Comparison of ENCODE assay signal across 21 mouse cellular contexts in genomic region chr14:62812765-62813164, GRCm38 (mm10). TPM values are rescaled to one million over a fixed set of nuclear protein-coding genes. Genes with fewer than 3 reads are reported as not detected.
DNase-seq lines count a peak whose midpoint lies in the region; ATAC-seq and TF ChIP-seq lines count a peak whose summit lies in the region.
"Had no signal": no experiment of that assay in that cellular context is flagged by ENCODE, and none has a peak within 500 bp of the region (broad histone marks: within the 10 kb centered on the region; RNA-seq: fewer than 3 reads in every experiment).

No protein-coding gene starts in this region.

- H3K4me3 ChIP-seq in kidney, adult 2 months (ENCODE audit: insufficient read depth, low read depth, low read length) = no peak overlapping the region
- H3K4me3 ChIP-seq in kidney, embryonic 15.5 days (replicated peaks) = no peak overlapping the region
- H3K4me3 ChIP-seq: heart, embryonic 10.5 days; hindbrain, embryonic 15.5 days had no signal

- H3K27me3 ChIP-seq in kidney, adult 2 months (replicated peaks; ENCODE audit: control insufficient read depth, insufficient read depth, low read length) = no peaks in the 10 kb centered on the region
- no peaks in the 10 kb centered on the region for H3K27me3 ChIP-seq in kidney, embryonic 15.5 days
- H3K27me3 ChIP-seq: hindbrain, embryonic 15.5 days had no signal

- H3K9ac ChIP-seq in kidney, embryonic 15.5 days = no peak overlapping the region
- H3K9ac ChIP-seq: hindbrain, embryonic 15.5 days; lung, embryonic 14.5 days had no signal

- no peak overlapping the region for H3K4me2 ChIP-seq in kidney, embryonic 15.5 days
- H3K4me2 ChIP-seq: hindbrain, embryonic 15.5 days; liver, embryonic 11.5 days; lung, embryonic 14.5 days had no signal

- no peaks in the 10 kb centered on the region for H3K9me3 ChIP-seq in kidney, embryonic 15.5 days (replicated peaks)
- H3K9me3 ChIP-seq: heart, embryonic 10.5 days; hindbrain, embryonic 15.5 days had no signal

- no peak for TF ChIP-seq POLR2A in kidney, adult 2 months (IDR thresholded peaks at IDR 0.05; ENCODE audit: low read depth, low read length)

- no peak overlapping the region for H3K27ac ChIP-seq in kidney, adult 2 months (ENCODE audit: insufficient read depth, low read depth, low read length)
- H3K27ac ChIP-seq in kidney, embryonic 15.5 days = no peak overlapping the region
- H3K27ac ChIP-seq: heart, embryonic 10.5 days; hindbrain, embryonic 15.5 days; kidney, postnatal 0 days had no signal

- WGBS in kidney, adult 2 months = 38% methylated on average over 5 of the region's 5 CpGs
- WGBS in kidney, embryonic 15.5 days = 43% methylated on average over 5 of the region's 5 CpGs

- ATAC-seq in kidney, embryonic 15.5 days (replicated peaks; ENCODE audit: low FRiP score) = no peak
- ATAC-seq: forebrain, embryonic 14.5 days had no signal

- peak; percentile 6 for DNase-seq in kidney, adult 2 months
- DNase-seq in 416B (ENCODE audit: low read depth) = peak; percentile 92
- peak; percentile 77 for DNase-seq in NIH3T3 (ENCODE audit: low read depth)
- DNase-seq in right cerebral cortex, postnatal 36 days (ENCODE audit: low spot score in 2 of 2) = peak; percentile 24 to 47
- DNase-seq in lung, postnatal 36 days = no peak
- no peak for DNase-seq in kidney, postnatal 14 days
- DNase-seq: adrenal gland, adult 8-10 months; cerebellum, adult 8-10 months; gastrocnemius, postnatal 14 days; heart, postnatal 14 days; layer of hippocampus, adult 9-11 months; left cerebral cortex, postnatal 4 days; lung, embryonic 14.5 days; midbrain, embryonic 14.5 days; thymus, postnatal 4 days had no signal

- H3K36me3 ChIP-seq in kidney, adult 2 months (ENCODE audit: control insufficient read depth, insufficient read depth, low read length) = no peaks in the 10 kb centered on the region
- H3K36me3 ChIP-seq in kidney, embryonic 15.5 days = no peaks in the 10 kb centered on the region
- H3K36me3 ChIP-seq: heart, embryonic 10.5 days; hindbrain, embryonic 15.5 days had no signal

- TF ChIP-seq CTCF in kidney, adult 2 months (conservative IDR thresholded peaks at IDR 0.05; ENCODE audit: insufficient read depth, insufficient read length, low read depth, low read length) = no peak

- H3K4me1 ChIP-seq in kidney, adult 2 months (ENCODE audit: control insufficient read depth, insufficient read depth, low read length) = no peaks in the 10 kb centered on the region
- no peaks in the 10 kb centered on the region for H3K4me1 ChIP-seq in kidney, embryonic 15.5 days
- H3K4me1 ChIP-seq: hindbrain, embryonic 15.5 days had no signal

RNA-seq across cellular contexts. Expression of gene Wdfy2, which starts 24.7 kb away (rescaled TPM):
- 7.7 and 8.3 TPM in 2 replicates for polyA plus RNA-seq in kidney, adult 2 months (2012; rRNA removed)
- 7.3 and 7.9 TPM in 2 replicates for polyA plus RNA-seq in kidney, embryonic 15.5 days (2015; fragmentation: Nextera tagmentation; extraction: Ambion mirVana)

RNA-seq across cellular contexts. Expression of gene Ints6, which starts 51.8 kb away (rescaled TPM):
- polyA plus RNA-seq in kidney, adult 2 months (2012; rRNA removed) = 3.3 and 4.6 TPM in 2 replicates
- 19.5 and 21.9 TPM in 2 replicates for polyA plus RNA-seq in kidney, embryonic 15.5 days (2015; fragmentation: Nextera tagmentation; extraction: Ambion mirVana)

Comparison
In these comparisons a context has a peak if more than half of its experiments do, and no peak if none do; other contexts are left out.
1. DNase-seq: peak in kidney, adult 2 months (single experiment), 416B (single experiment), NIH3T3 (single experiment) and right cerebral cortex, postnatal 36 days (2 of 2); none in lung, postnatal 36 days (single experiment) and kidney, postnatal 14 days (single experiment).